Mouse (Mus musculus): ENCODE data around the gene Gm11032.

- no peak for TF ChIP-seq CTCF (IDR thresholded peaks at IDR 0.05; ENCODE audit: borderline replicate concordance, control insufficient read depth, extremely low read depth, insufficient read depth, low read length, poor library complexity)
- TF ChIP-seq POLR2A (IDR thresholded peaks at IDR 0.05; ENCODE audit: control insufficient read depth, extremely low read depth, insufficient read depth, low read length, poor library complexity) = no peak
Observed at GRCm38 (mm10) chr11:4601890-4602289, 18.0 kb upstream of the Gm11032 start.
